Mouse (Mus musculus): ENCODE data around the gene Podxl2.

The Podxl2 gene

GRCm38 (mm10) chr6:88793872-88794271 is 81.0 kb downstream of the Podxl2 start:
- no peak for DNase-seq

- no peak for DNase-seq
Measured at GRCm38 (mm10) chr6:88793243-88793642, 81.6 kb downstream of the Podxl2 start.

Measured in spleen, adult 18-20 months (tissue).